Mouse (Mus musculus): Measurements from ENCODE around the gene Ccdc163. TPM values are rescaled to one million over a fixed set of nuclear protein-coding genes. Genes with fewer than 3 reads are reported as not detected.

Gene Ccdc163
- polyA plus RNA-seq, 3 experiments from 2014 or later, result 29.3 to 64.8 (median 54.4) TPM

GRCm38 (mm10) chr4:116781366-116781765, 73.1 kb downstream of the Ccdc163 start:
- no peak for ATAC-seq

GRCm38 (mm10) chr4:116782171-116782570, 73.9 kb downstream of the Ccdc163 start:
- no peak for ATAC-seq

GRCm38 (mm10) chr4:116786587-116786986, 78.3 kb downstream of the Ccdc163 start:
- ATAC-seq, result no peak

GRCm38 (mm10) chr4:116787985-116788760, 79.9 kb downstream of the Ccdc163 start:
- no peak for ATAC-seq

GRCm38 (mm10) chr4:116788956-116789355, 80.6 kb downstream of the Ccdc163 start:
- peak; percentile 90 for ATAC-seq

- no peak for ATAC-seq
Measured at GRCm38 (mm10) chr4:116792453-116792852, 84.1 kb downstream of the Ccdc163 start.

- ATAC-seq, result no peak
Measured at GRCm38 (mm10) chr4:116794273-116794672, 86.0 kb downstream of the Ccdc163 start.

GRCm38 (mm10) chr4:116796442-116797110, 88.3 kb downstream of the Ccdc163 start:
- ATAC-seq, result no peak

- peak; percentile 75 for ATAC-seq
Measured at GRCm38 (mm10) chr4:116799901-116800300, 91.6 kb downstream of the Ccdc163 start.

Other genes with a start within 250 kb of the Ccdc163 start
- 1 to 10 TPM; 4.5 to 5.5 (median 4.7) TPM for gene Mast2, start 244.3 kb upstream of the Ccdc163 start, polyA plus RNA-seq (2017; shearing (Covaris generic))
- 10 to 100 TPM in 2 of 3 experiments, 1 to 10 TPM in 1; 8.9 to 14.9 (median 13.3) TPM for gene Ipp, start 201.0 kb upstream of the Ccdc163 start, polyA plus RNA-seq (2017; shearing (Covaris generic))
- gene Tmem69, start 152.6 kb upstream of the Ccdc163 start, polyA plus RNA-seq (2017; shearing (Covaris generic)), result 10 to 100 TPM; 25.4 to 29.3 (median 26.3) TPM
- 100 to 1,000 TPM in 1 of 3 experiments, 10 to 100 TPM in 2; 94.8 to 100 (median 95.0) TPM for gene Gpbp1l1, start 150.9 kb upstream of the Ccdc163 start, polyA plus RNA-seq (2017; shearing (Covaris generic))
- 10 to 100 TPM in 2 of 3 experiments, 1 to 10 TPM in 1; 8.5 to 18.5 (median 16.4) TPM for gene Ccdc17, start 111.9 kb upstream of the Ccdc163 start, polyA plus RNA-seq (2017; shearing (Covaris generic))
- gene Nasp, start 80.6 kb upstream of the Ccdc163 start, polyA plus RNA-seq (2017; shearing (Covaris generic)), result 10 to 100 TPM; 40.6 to 99.0 (median 47.2) TPM
- 100 to 1,000 TPM; 297 to 370 (median 348) TPM for gene Akr1a1, start 56.8 kb upstream of the Ccdc163 start, polyA plus RNA-seq (2017; shearing (Covaris generic))
- 1,000 to 10,000 TPM in 1 of 3 experiments, 100 to 1,000 TPM in 2; 680 to 1,098 (median 710) TPM for gene Prdx1, start 23.0 kb upstream of the Ccdc163 start, polyA plus RNA-seq (2017; shearing (Covaris generic))
- 1 to 10 TPM; 4.5 to 8.3 (median 5.2) TPM for gene Mmachc, start 103 bp upstream of the Ccdc163 start, polyA plus RNA-seq (2017; shearing (Covaris generic))
- 1 to 10 TPM; 3.0 to 4.3 (median 4.1) TPM for gene Tesk2, start 12.4 kb downstream of the Ccdc163 start, polyA plus RNA-seq (2017; shearing (Covaris generic))
- 10 to 100 TPM; 25.5 to 32.7 (median 29.7) TPM for gene Toe1, start 99.1 kb downstream of the Ccdc163 start, polyA plus RNA-seq (2017; shearing (Covaris generic))
- 10 to 100 TPM in 2 of 3 experiments, 1 to 10 TPM in 1; 9.9 to 16.6 (median 15.1) TPM for gene Mutyh, start 99.2 kb downstream of the Ccdc163 start, polyA plus RNA-seq (2017; shearing (Covaris generic))
- gene Hpdl, start 113.2 kb downstream of the Ccdc163 start, polyA plus RNA-seq (2017; shearing (Covaris generic)), result under 1 TPM in 2 of 3 experiments, not detected in 1; 0.32 to 0.74 TPM
- gene Zswim5, start 168.9 kb downstream of the Ccdc163 start, polyA plus RNA-seq (2017; shearing (Covaris generic)), result under 1 TPM in 2 of 3 experiments, not detected in 1; 0.05 to 0.06 TPM

Measured in inflammation-experienced regulatory T-cells, adult 6 months (primary cell).